Mouse (Mus musculus) heart, adult 2 months (tissue): ENCODE results near the gene Ipp. TPM values are rescaled to one million over a fixed set of nuclear protein-coding genes. Genes with fewer than 3 reads are reported as not detected.

Experiments
- DNase-seq, 2 experiments: peaks; one replicate each; pipeline ENCODE4 v3.0.0; 2021
- H3K27ac ChIP-seq: fragments of 200-600 bp; 2 replicates; pipeline ENCODE4 v1.8.1; 2022
- H3K27me3 ChIP-seq: fragments of 200-500 bp; 2 replicates; pipeline ENCODE4 v1.6.1; 2012; ENCODE audit warnings: mild to moderate bottlenecking, low read length, inconsistent platforms, mixed read lengths; ENCODE audit not compliant: control insufficient read depth, insufficient read depth
- H3K36me3 ChIP-seq: fragments of 200-500 bp; 2 replicates; pipeline ENCODE4 v1.6.1; 2012; ENCODE audit warnings: low read length, inconsistent platforms; ENCODE audit not compliant: control insufficient read depth, insufficient read depth
- H3K4me1 ChIP-seq: fragments of 200-500 bp; 2 replicates; pipeline ENCODE4 v1.6.1; 2011; ENCODE audit warnings: low read length; ENCODE audit not compliant: control insufficient read depth, insufficient read depth
- H3K4me3 ChIP-seq: fragments of 200-600 bp; 2 replicates; pipeline ENCODE4 v1.8.1; 2022
- H3K79me2 ChIP-seq: fragments of 200-500 bp; replicated peaks from 2 replicates; pipeline ENCODE4 v1.6.1; 2012; ENCODE audit warnings: mild to moderate bottlenecking, inconsistent platforms, low read length, moderate library complexity, mixed read lengths; ENCODE audit not compliant: control insufficient read depth, insufficient read depth
- H3K9ac ChIP-seq: fragments of 200-500 bp; 2 replicates; pipeline ENCODE4 v1.6.1; 2012; ENCODE audit warnings: low read depth, mild to moderate bottlenecking, control low read depth, inconsistent platforms, low read length, mixed read lengths
- CTCF ChIP-seq: fragments of 200-600 bp; IDR thresholded peaks from 2 replicates; pipeline ENCODE4 v1.8.1; 2022; ENCODE audit warnings: antibody characterized with exemption, mild to moderate bottlenecking, moderate library complexity
- EP300 ChIP-seq: fragments of 200-500 bp; IDR thresholded peaks from 2 replicates; pipeline ENCODE4 v1.6.1; 2011; ENCODE audit warnings: low read depth, low read length, control low read depth; ENCODE audit not compliant: insufficient read depth
- POLR2A ChIP-seq: fragments of 200-500 bp; IDR thresholded peaks from 2 replicates; pipeline ENCODE4 v1.6.1; 2011; ENCODE audit warnings: mild to moderate bottlenecking, low read depth, low read length, control low read depth; ENCODE audit not compliant: insufficient read depth
- WGBS: fragments of 180-500 bp; shearing (Covaris S2); methylation state at CpG from one replicate; pipeline ENCODE4 v1.1.7; 2018; 5-methylcytosine and 5-hydroxymethylcytosine counted together
- intact Hi-C: fragments of 180-260 bp; cut with DNase I; formaldehyde crosslinking; loops from one replicate; pipeline ENCODE4 v1.15.1; 2025
- polyA plus RNA-seq: library from polyadenylated mRNA; depleted of rRNA; stranded (reverse); fragments of >200 nt; gene quantifications from 2 replicates; pipeline ENCODE4 v1.2.3, GENCODE M21; 2012
- total RNA-seq, 2 experiments: library from RNA; stranded (reverse); gene quantifications; 2 replicates each; pipeline ENCODE4 v1.2.3; 2021

Ipp gene
- total and polyA plus RNA-seq, 3 experiments, result 3.5 to 15.1 (median 14.8) TPM

GRCm38 (mm10) chr4:116553035-116553434 lies 45.7 kb downstream of the Ipp start:
- no peaks in the 10 kb centered on the region; the same call in 1 of the 2 replicates for H3K36me3 ChIP-seq
- H3K4me3 ChIP-seq, result no peak overlapping the region
- H3K4me1 ChIP-seq, result no peaks in the 10 kb centered on the region
- H3K27ac ChIP-seq, result no peak overlapping the region
- TF ChIP-seq CTCF (no peak), EP300 (no peak), POLR2A (no peak)
- 0 out of 2 replicates have a peak, but pooled peaks cover 1% of the 10 kb centered on the region for H3K79me2 ChIP-seq
- intact Hi-C loops, result loop anchor here (10.0 kb wide), 1 partner anchor 208 kb away; no protein-coding TSS in a partner anchor
- no peak overlapping the region for H3K9ac ChIP-seq
- no peaks in the 10 kb centered on the region for H3K27me3 ChIP-seq
- no peak for DNase-seq
- 85% methylated on average over 3 of the region's 3 CpGs for WGBS

- DNase-seq, result peak; percentile 79 to 81
- peak; percentile 70; the same call in 1 of the 2 replicates for TF ChIP-seq POLR2A
- TF ChIP-seq CTCF, result no peak
- 0 out of 2 replicates have a peak, but pooled peaks have one; percentile 63 for TF ChIP-seq EP300
- Histone ChIP-seq H3K36me3 (peaks cover 12% of the 10 kb centered on the region), H3K4me1 (peaks cover 1% of the 10 kb centered on the region; the same call in 1 of the 2 replicates), H3K27me3 (no peaks in the 10 kb centered on the region), H3K4me3 (peak within 1 kb of the TSS; percentile 96), H3K79me2 (0 out of 2 replicates have a peak, but pooled peaks cover 2% of the 10 kb centered on the region), H3K27ac (peak within 1 kb of the TSS; percentile 95), H3K9ac (peak within 1 kb of the TSS; percentile 73)
- intact Hi-C loops, result loop anchor here (5.0 to 10.0 kb wide), 5 partner anchors 42 to 437 kb away; partner anchors contain the start of genes Ccdc17, Ipp, Mast2 and Urod
- 2% methylated on average over 23 of the region's 23 CpGs for WGBS
Observed at GRCm38 (mm10) chr4:116555413-116556300, 48.3 kb downstream of the Ipp start, which contains the start of gene Tmem69. Gene Tmem69 (minus strand): TSS chr4:116555936.

GRCm38 (mm10) chr4:116556561-116557305 lies 49.4 kb downstream of the Ipp start:
- H3K79me2 ChIP-seq, result peaks cover 3% of the 10 kb centered on the region; the same call in 1 of the 2 replicates
- peak; percentile 95 to 96 for DNase-seq
- under 1% methylated on average over 28 of the region's 28 CpGs for WGBS
- H3K36me3 ChIP-seq, result peaks cover 15% of the 10 kb centered on the region
- intact Hi-C loops, result loop anchor here (5.0 to 10.0 kb wide), 5 partner anchors 41 to 436 kb away; partner anchors contain the start of genes Ccdc17, Ipp, Mast2 and Urod
- peaks cover 1% of the 10 kb centered on the region; the same call in 1 of the 2 replicates for H3K4me1 ChIP-seq
- peak overlapping the region; percentile 73 for H3K9ac ChIP-seq
- H3K27ac ChIP-seq, result peak overlapping the region; percentile 95
- H3K4me3 ChIP-seq, result peak overlapping the region; percentile 96
- TF ChIP-seq POLR2A (peak; percentile 96), EP300 (0 out of 2 replicates have a peak, but pooled peaks have one; percentile 45), CTCF (no peak)
- H3K27me3 ChIP-seq, result no peaks in the 10 kb centered on the region

- Histone ChIP-seq H3K79me2 (peaks cover 6% of the 10 kb centered on the region), H3K4me3 (peak within 1 kb of the TSS; percentile 96), H3K27me3 (no peaks in the 10 kb centered on the region), H3K36me3 (peaks cover 17% of the 10 kb centered on the region), H3K4me1 (peaks cover 1% of the 10 kb centered on the region; the same call in 1 of the 2 replicates), H3K27ac (peak within 1 kb of the TSS; percentile 95), H3K9ac (peak within 1 kb of the TSS; percentile 97)
- intact Hi-C loops, result loop anchor here (5.0 to 10.0 kb wide), 5 partner anchors 40 to 435 kb away; partner anchors contain the start of genes Ccdc17, Ipp, Mast2 and Urod
- under 1% methylated on average over 78 of the region's 78 CpGs for WGBS
- DNase-seq, result peak; percentile 99
- TF ChIP-seq CTCF (peak; percentile 55), EP300 (no peak), POLR2A (peak; percentile 90)
Observed at GRCm38 (mm10) chr4:116557306-116558121, 50.2 kb downstream of the Ipp start, which contains the start of gene Gpbp1l1. Gene Gpbp1l1 (plus strand): TSS chr4:116557658.
